Mouse (Mus musculus) lung, postnatal 25 days (tissue): ENCODE data around the gene Gm49027.

Experiments
- DNase-seq: peaks from one replicate; pipeline ENCODE4 v3.0.0; 2022; ENCODE audit warnings: low spot score

The Gm49027 gene

DNA sequence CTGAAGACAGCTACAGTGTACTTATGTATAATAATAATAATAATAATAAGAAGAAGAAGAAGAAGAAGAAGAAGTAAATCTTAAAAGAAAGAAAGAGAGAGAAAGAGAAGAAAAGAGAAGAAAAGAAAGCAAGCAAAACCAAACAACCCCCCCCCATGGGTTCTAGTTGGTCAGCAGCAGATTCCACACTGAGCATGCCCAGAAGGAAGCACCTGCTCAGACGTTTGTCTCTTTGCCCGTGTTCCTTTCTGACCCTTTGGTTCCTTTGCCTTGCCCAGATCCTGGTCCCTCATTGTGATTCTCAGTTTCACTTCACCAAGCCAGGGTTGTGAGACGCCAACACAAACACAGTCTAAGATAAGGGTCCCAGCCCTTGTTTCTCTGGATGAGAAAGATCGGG lies 23.3 kb downstream of the Gm49027 start:
- DNase-seq = no peak

DNA sequence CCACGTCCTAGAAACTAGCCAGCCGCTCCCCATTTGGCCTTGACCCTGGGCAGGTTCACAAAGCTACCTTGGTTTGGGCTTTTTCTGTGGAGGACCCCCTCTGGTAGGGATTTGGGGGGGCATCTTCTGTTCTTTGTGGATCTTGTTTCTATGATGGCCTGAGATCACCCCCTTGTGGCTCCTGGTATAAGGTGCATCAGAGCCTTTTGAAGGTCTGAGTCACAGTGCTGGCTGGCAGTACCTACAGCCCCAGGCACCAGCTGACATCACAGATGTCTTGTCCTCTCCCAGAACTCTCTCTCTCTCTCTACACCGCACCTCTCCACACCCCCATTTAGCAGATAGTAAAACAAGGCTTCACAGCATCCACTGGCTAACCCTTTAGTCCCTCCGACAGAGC lies 25.6 kb downstream of the Gm49027 start:
- DNase-seq = no peak

DNA sequence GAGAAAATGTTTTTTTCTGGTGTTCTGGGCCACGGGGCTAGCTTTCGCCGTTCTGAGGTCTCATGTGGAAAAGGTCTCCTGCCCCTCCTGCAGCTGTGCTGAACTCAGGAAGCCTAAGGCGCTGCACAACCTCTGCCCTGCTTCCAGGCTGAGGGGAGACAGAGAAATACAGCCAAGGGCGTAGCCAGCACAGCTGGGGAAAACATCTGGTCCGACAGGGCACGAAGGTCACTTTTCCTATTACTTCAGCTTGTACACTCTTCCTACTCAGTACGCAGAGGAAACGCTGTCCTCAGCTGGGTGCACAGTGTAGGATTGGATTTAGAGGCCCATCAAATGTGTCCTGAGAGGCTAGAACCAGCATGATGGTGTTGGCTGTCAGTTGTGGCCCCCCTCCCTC lies 35.4 kb downstream of the Gm49027 start:
- no peak for DNase-seq

DNA sequence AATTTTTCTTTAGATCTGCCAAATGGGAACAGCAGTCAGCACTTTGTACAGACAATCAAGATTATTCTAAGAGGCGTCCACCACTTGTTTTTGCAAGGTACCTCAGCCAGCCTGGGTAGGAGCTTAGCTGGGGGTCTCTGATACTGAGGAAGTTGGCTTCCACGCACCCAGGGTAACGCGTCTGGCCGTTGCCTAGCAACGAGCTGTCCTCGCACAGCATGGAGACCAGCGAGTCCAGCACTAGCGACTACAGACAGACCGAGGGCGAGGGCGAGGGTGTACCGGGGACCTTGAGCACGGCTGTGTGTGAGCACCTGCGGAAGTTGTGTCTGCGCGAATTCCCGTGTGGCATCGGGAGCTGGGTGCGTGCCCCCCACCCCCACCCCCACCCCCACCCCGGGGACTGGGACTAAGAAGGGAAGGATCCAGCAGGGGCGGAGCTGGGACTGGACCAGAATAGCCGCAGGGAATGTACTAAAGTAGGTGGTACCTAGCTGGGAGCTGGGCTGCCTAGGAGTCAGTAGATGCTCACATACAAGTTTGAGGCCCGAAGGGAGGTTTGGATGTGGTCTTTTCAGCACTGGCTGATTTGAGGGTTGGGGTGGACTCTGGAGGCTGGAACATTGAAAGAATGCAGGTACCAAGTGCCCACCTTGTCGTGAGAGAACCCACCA lies 36.0 kb downstream of the Gm49027 start, which contains the start of the genes Lrrc43 and Il31:
Lrrc43 (plus strand) TSS at position 194 of the 674 bp plus-strand sequence.
Il31 (minus strand) TSS at position 378 of the 674 bp plus-strand sequence.
- no peak for DNase-seq

DNA sequence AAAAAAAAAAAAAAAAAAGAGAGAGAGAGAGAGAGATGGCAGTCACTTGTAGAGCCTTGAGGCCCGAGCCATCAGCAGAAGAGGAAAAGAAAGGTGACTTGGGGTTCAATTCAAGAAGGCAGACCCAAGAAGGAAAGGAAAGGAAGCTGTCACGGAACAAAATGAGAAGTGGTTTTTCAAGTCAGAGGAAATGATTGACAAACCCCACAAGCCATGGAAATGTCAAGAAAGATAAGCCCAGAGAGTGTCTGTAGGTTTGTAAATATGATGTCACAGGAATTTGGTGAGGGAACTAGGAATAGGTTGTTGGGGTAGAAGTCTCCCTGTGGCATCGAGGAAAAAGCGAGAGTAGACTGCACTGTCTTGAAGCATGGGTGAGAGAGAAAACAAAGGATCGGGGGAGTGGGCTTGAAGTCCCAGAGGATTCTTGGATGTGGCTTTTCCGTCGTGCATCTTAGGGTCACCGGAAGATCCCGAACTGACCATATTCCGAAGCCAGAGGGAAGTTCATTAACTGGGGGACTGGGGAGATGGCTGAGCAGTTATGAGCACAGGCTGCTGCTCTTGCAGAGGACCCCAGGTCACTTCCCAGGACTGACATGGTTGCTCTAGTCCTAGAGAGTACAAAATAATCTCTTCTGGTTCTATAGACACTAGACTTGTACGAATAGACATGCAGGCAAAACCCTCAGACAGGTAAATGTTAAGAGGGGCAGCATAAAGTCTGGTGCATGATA lies 37.5 kb downstream of the Gm49027 start:
- DNase-seq = no peak

DNA sequence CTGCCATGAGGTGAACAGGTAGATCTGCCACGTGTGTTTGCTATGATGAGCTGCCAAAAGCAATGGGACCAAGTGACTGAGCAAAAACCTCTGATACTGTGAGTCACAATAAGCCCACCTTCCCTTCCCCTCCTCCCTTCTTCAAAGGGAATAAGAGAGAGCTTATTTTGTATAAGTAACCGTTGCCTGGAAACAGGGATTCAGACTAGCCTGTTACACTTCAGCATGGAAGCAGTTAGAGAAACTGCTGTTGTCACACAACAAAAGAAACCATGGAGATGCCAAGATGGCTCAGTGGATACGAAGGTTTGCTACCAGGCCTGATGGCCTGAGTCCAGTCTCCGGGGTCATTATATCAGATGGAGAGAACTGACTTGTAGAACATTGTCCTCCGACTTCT lies 51.5 kb downstream of the Gm49027 start:
- DNase-seq = no peak

DNA sequence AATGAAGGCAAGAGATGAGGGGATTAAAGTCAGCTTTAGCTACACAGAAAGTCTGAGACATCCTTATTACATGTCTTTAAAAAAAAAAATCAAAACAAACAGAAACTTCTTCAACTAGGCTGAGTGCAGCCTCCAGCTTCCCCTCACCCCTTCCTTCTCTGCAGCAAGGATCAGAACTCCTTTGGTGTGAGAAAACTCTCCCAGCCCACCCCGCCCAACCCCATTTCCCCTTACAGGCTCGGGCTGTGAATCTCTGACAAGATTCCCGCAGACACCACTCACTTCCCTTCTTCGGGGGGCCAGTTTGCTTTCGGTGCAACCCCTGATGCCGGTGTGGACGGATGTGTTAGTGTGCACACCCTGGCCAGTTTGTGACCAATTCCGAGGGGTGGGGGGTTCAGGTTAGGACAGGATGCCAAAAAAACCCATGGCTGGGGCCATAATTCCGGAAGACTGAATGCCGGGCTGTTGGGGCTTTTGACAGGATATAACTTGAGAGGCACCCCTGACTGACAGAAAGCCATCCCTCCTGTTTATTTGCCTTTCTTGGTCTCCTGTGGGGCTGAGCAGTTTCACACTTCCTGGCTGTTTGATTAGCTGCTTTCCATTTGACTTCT lies 54.4 kb downstream of the Gm49027 start:
- no peak for DNase-seq

DNA sequence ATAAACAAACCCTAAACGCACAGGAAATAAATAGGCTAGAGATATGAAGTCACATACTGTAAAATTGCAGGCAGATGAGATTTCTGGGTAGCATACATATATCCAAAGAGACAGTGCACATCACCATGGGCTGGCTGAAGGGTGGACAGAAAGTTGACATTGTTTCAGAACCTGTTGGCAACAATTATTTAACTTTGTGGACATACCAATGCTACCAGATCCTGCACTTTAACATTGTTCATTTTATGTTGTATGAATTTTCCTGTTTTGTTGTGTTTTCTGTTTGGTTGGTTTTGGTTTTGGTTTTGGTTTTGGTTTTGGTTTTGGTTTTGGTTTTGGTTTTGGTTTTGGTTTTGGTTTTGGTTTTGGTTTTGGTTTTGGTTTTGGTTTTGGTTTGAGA lies 60.6 kb downstream of the Gm49027 start:
- no peak for DNase-seq
